ENCODE assay signal across 15 mouse cellular contexts in genomic region chr9:43098922-43099321, GRCm38 (mm10). TPM values are rescaled to one million over a fixed set of nuclear protein-coding genes. Genes with fewer than 3 reads are reported as not detected.
DNase-seq lines count a peak whose midpoint lies in the region; ATAC-seq and TF ChIP-seq lines count a peak whose summit lies in the region.
"Had no signal": no experiment of that assay in that cellular context is flagged by ENCODE, and none has a peak within 500 bp of the region (broad histone marks: within the 10 kb centered on the region; RNA-seq: fewer than 3 reads in every experiment).

No protein-coding gene starts in this region.

- H3K4me2 ChIP-seq in liver, embryonic 13.5 days = peak overlapping the region; percentile 28
- H3K4me2 ChIP-seq in heart, embryonic 13.5 days = peak overlapping the region; percentile 50
- H3K4me2 ChIP-seq: hindbrain, embryonic 13.5 days; limb, embryonic 13.5 days had no signal

- TF ChIP-seq CTCF in gastrocnemius, adult 2 months (IDR thresholded peaks at IDR 0.05) = no peak

- no peak overlapping the region; the same call in 1 of the 2 replicates for H3K4me3 ChIP-seq in gastrocnemius, adult 2 months
- H3K4me3 ChIP-seq in liver, embryonic 13.5 days (replicated peaks) = no peak overlapping the region
- peak overlapping the region; percentile 22 for H3K4me3 ChIP-seq in heart, embryonic 13.5 days
- H3K4me3 ChIP-seq: hindbrain, embryonic 13.5 days; limb, embryonic 13.5 days had no signal

- WGBS in liver, embryonic 13.5 days (ENCODE audit: insufficient replicate concordance) = 15% methylated on average over 4 of the region's 4 CpGs
- WGBS in heart, embryonic 13.5 days = 34% methylated on average over 4 of the region's 4 CpGs

- no peak for DNase-seq in gastrocnemius, adult 2 months
- DNase-seq in gastrocnemius, adult 8-10 months (ENCODE audit: low spot score in 2 of 2) = no peak
- no peak for DNase-seq in liver, embryonic 13.5 days
- DNase-seq in liver (no peak), A20 (ENCODE audit: low read depth, low spot score) (peak; percentile 36)
- no peak for DNase-seq in left cerebral cortex, postnatal 25 days (ENCODE audit: low spot score in 2 of 2)
- DNase-seq in adrenal gland, postnatal 25 days = no peak
- DNase-seq: adrenal gland, postnatal 14 days; kidney, adult 8-10 months; right cerebral cortex, postnatal 25 days; thymus, postnatal 36 days had no signal

- H3K27me3 ChIP-seq in liver, embryonic 13.5 days = peaks cover 7% of the 10 kb centered on the region; the same call in 1 of the 2 replicates
- H3K27me3 ChIP-seq in heart, embryonic 13.5 days (replicated peaks) = no peaks in the 10 kb centered on the region
- H3K27me3 ChIP-seq: hindbrain, embryonic 13.5 days; limb, embryonic 13.5 days had no signal

- no peaks in the 10 kb centered on the region for H3K9me3 ChIP-seq in liver, embryonic 13.5 days (replicated peaks)
- no peaks in the 10 kb centered on the region for H3K9me3 ChIP-seq in heart, embryonic 13.5 days
- H3K9me3 ChIP-seq: hindbrain, embryonic 13.5 days; limb, embryonic 13.5 days had no signal

- H3K9ac ChIP-seq in liver, embryonic 13.5 days = no peak overlapping the region
- no peak overlapping the region for H3K9ac ChIP-seq in heart, embryonic 13.5 days
- H3K9ac ChIP-seq: hindbrain, embryonic 13.5 days; limb, embryonic 13.5 days had no signal

- no peaks in the 10 kb centered on the region for H3K36me3 ChIP-seq in liver, embryonic 13.5 days
- H3K36me3 ChIP-seq in heart, embryonic 13.5 days = peaks cover 5% of the 10 kb centered on the region; the same call in 1 of the 2 replicates
- H3K36me3 ChIP-seq: hindbrain, embryonic 13.5 days; limb, embryonic 13.5 days had no signal

- intact Hi-C loops in gastrocnemius, adult 2 months (cut with DNase I) = loop anchor here (10.0 kb wide), 1 partner anchor 54 kb away; no protein-coding TSS in a partner anchor
- intact Hi-C loops in left cerebral cortex, postnatal 25 days (cut with DNase I) = no loop called here

- H3K27ac ChIP-seq in gastrocnemius, adult 2 months = peak overlapping the region; percentile 69
- no peak overlapping the region for H3K27ac ChIP-seq in liver, embryonic 13.5 days
- H3K27ac ChIP-seq in heart, embryonic 13.5 days (replicated peaks) = 0 out of 2 replicates have a peak overlapping the region, but pooled peaks have one; percentile 21
- H3K27ac ChIP-seq: hindbrain, embryonic 13.5 days; limb, embryonic 13.5 days had no signal

- no peak for ATAC-seq in liver, embryonic 13.5 days (ENCODE audit: low read depth)
- ATAC-seq in heart, embryonic 13.5 days (ENCODE audit: extremely low read depth, insufficient number of reproducible peaks, low FRiP score, low TSS enrichment) = no peak

- peaks cover 78% of the 10 kb centered on the region for H3K4me1 ChIP-seq in liver, embryonic 13.5 days (replicated peaks)
- H3K4me1 ChIP-seq in heart, embryonic 13.5 days = peaks cover 59% of the 10 kb centered on the region

RNA-seq across cellular contexts. Expression of gene Arhgef12, which starts 8.1 kb away (rescaled TPM):
- total RNA-seq in gastrocnemius, adult 2 months (2021) = 10 to 100 TPM; 41.9 to 61.9 TPM
- 10 to 100 TPM; 41.1 to 64.5 (median 52.8) TPM for total RNA-seq in gastrocnemius, adult 8-10 months (2022)
- 4.3 and 5.3 TPM in 2 replicates for polyA plus RNA-seq in liver, embryonic 13.5 days (2015; fragmentation: Nextera tagmentation; extraction: Ambion mirVana)
- 9.2 and 9.7 TPM in 2 replicates for polyA plus RNA-seq in heart, embryonic 13.5 days (2015; fragmentation: Nextera tagmentation; extraction: Ambion mirVana)
- 100 to 1,000 TPM; 149 to 163 TPM for total RNA-seq in left cerebral cortex, postnatal 25 days (2021)
- 137 and 142 TPM in 2 replicates for total RNA-seq in adrenal gland, postnatal 25 days (2021)

RNA-seq across cellular contexts. Expression of gene Tmem136, which starts 17.4 kb away (rescaled TPM):
- 1 to 10 TPM; 2.3 to 3.0 TPM for total RNA-seq in gastrocnemius, adult 2 months (2021)
- 1 to 10 TPM; 1.4 to 2.9 (median 2.5) TPM for total RNA-seq in gastrocnemius, adult 8-10 months (2022)
- 0.64 and 0.73 TPM in 2 replicates for polyA plus RNA-seq in liver, embryonic 13.5 days (2015; fragmentation: Nextera tagmentation; extraction: Ambion mirVana)
- polyA plus RNA-seq in heart, embryonic 13.5 days (2015; fragmentation: Nextera tagmentation; extraction: Ambion mirVana) = 12.8 and 12.9 TPM in 2 replicates
- 10 to 100 TPM; 17.0 to 19.0 TPM for total RNA-seq in left cerebral cortex, postnatal 25 days (2021)
- 4.4 and 5.7 TPM in 2 replicates for total RNA-seq in adrenal gland, postnatal 25 days (2021)
- total RNA-seq: neutrophil, adult 5-6 weeks had no signal
